Mouse (Mus musculus) lung, embryonic 16.5 days (tissue): Measurements from ENCODE around the gene Gpha2. TPM values are rescaled to one million over a fixed set of nuclear protein-coding genes. Genes with fewer than 3 reads are reported as not detected.
A peak's percentile ranks its signal among the peaks of the same experiment; 100 is the strongest.

Experiments
- ATAC-seq: fragments of 200-750 bp; cut with Nextera tagmentation; 2 replicates; pipeline ENCODE4 v1.8.0; 2017; ENCODE audit warnings: low read depth, mild to moderate bottlenecking, moderate library complexity
- H3K27ac ChIP-seq: fragments of 300-500 bp; sonication (generic); 2 replicates; pipeline ENCODE4 v1.5.1; 2014; ENCODE audit warnings: mild to moderate bottlenecking, control low read depth, low read length
- H3K27me3 ChIP-seq: fragments of 300-500 bp; sonication (generic); 2 replicates; pipeline ENCODE4 v1.6.1; 2014; ENCODE audit warnings: low read depth, low read length, mixed read lengths; ENCODE audit not compliant: control insufficient read depth, insufficient read depth
- H3K36me3 ChIP-seq: fragments of 300-500 bp; sonication (generic); 2 replicates; pipeline ENCODE4 v1.6.1; 2014; ENCODE audit warnings: low read length; ENCODE audit not compliant: control insufficient read depth, insufficient read depth
- H3K4me1 ChIP-seq: fragments of 300-500 bp; sonication (generic); replicated peaks from 2 replicates; pipeline ENCODE4 v1.6.1; 2014; ENCODE audit warnings: low read length, mixed read lengths; ENCODE audit not compliant: control insufficient read depth, insufficient read depth
- H3K4me2 ChIP-seq: fragments of 300-500 bp; sonication (generic); 2 replicates; pipeline ENCODE4 v1.6.1; 2014; ENCODE audit warnings: low read depth, low read length, control low read depth
- H3K4me3 ChIP-seq: fragments of 300-500 bp; sonication (generic); 2 replicates; pipeline ENCODE4 v1.5.1; 2014; ENCODE audit warnings: mild to moderate bottlenecking, low read length, control low read depth
- H3K9ac ChIP-seq: fragments of 300-500 bp; sonication (generic); 2 replicates; pipeline ENCODE4 v1.6.1; 2014; ENCODE audit warnings: low read length, control low read depth
- H3K9me3 ChIP-seq: fragments of 300-500 bp; sonication (generic); 2 replicates; pipeline ENCODE4 v1.6.1; 2016; ENCODE audit warnings: low read length; ENCODE audit not compliant: control insufficient read depth
- WGBS: fragments of 180-500 bp; shearing (Covaris S2); extraction: QIAGEN DNeasy Blood & Tissue Kit; methylation state at CpG from one replicate; pipeline ENCODE4 v1.1.7; 2014; 5-methylcytosine and 5-hydroxymethylcytosine counted together
- polyA plus RNA-seq: library from polyadenylated mRNA; unstranded; fragments of >200 nt; fragmentation: Nextera tagmentation; extraction: Ambion mirVana; gene quantifications from 2 replicates; pipeline ENCODE4 v1.2.1, GENCODE M21; 2015

Gene Gpha2
- polyA plus RNA-seq = 0.63 and 0.88 TPM in 2 replicates

DNA sequence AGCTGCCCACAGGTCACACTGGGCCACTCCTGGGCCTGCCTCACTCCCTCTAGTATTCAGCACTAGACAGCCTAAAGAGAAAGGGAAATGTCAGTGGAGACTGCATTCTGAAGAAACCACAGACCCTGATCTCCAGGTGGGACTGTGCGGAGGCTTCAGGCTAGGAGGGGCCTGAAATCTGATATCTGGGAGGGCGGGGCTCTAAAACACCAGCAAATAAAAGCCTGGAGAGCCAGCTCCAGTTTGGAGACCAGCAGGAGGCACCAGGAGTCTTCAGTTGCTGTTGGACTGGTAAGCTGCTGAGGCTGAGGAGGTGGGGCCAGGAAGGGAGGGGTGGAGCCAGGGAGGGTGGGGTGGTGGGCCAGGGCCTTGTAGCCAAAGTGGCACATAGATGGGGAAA, at the start of gene Gpha2:
Gene Gpha2 (plus strand): TSS at position 246 of the 400 bp plus-strand sequence.
- peaks cover 8% of the 10 kb centered on the region for H3K36me3 ChIP-seq
- no peak within 1 kb of the TSS for H3K9ac ChIP-seq
- ATAC-seq = peak; percentile 52; the same call in 1 of the 2 replicates
- no peak within 1 kb of the TSS for H3K27ac ChIP-seq
- H3K9me3 ChIP-seq = no peaks in the 10 kb centered on the region
- no peak within 1 kb of the TSS for H3K4me3 ChIP-seq
- H3K27me3 ChIP-seq = no peaks in the 10 kb centered on the region
- WGBS = 20% methylated on average over 2 of the region's 2 CpGs
- no peak within 1 kb of the TSS for H3K4me2 ChIP-seq
- H3K4me1 ChIP-seq = no peaks in the 10 kb centered on the region

DNA sequence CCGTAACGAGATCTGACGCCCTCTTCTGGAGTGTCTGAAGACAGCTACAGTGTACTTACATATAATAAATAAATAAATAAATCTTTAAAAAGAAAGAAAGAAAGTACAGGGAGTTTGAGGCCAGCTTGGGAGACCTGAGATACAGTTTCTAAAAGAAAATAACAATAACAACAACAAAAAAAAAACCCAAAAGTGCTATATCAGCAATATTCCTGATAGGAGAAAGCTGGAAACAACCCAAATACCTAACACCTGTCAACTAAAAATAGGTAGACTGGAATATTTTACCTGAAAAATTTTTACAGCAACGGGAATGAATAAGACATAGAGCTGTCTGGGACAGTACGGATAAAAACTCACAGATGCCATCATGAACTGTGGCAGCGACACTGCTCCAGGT, 47.4 kb upstream of the Gpha2 start:
- Histone ChIP-seq H3K36me3 (no peaks in the 10 kb centered on the region), H3K27ac (no peak overlapping the region), H3K4me1 (no peaks in the 10 kb centered on the region), H3K4me3 (no peak overlapping the region), H3K4me2 (no peak overlapping the region), H3K9me3 (no peaks in the 10 kb centered on the region), H3K27me3 (no peaks in the 10 kb centered on the region), H3K9ac (no peak overlapping the region)
- 93% methylated on average over 3 of the region's 6 CpGs for WGBS
- no peak for ATAC-seq

DNA sequence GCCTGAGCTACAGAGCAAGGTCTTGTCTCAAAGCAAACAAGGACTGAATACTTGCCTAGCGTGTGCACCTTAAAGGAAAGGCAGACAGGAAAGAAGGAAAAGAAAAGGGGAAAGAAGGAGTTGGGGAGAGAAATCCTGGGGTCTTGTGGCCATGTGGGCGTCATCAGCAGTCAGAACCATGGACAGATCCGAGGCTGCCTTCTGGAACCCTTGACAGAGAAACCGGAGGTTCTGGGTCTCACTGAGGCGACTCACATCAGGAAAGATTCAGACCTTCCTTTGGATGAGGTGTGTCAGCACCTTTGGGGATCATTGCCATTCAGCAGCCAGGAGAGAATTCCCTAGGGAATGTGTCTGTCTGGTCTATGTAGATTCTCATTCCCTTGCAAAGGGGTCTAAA, 44.6 kb upstream of the Gpha2 start:
- 12% methylated on average over 5 of the region's 5 CpGs for WGBS
- H3K27ac ChIP-seq = no peak overlapping the region
- H3K4me3 ChIP-seq = no peak overlapping the region
- no peak overlapping the region for H3K4me2 ChIP-seq
- H3K36me3 ChIP-seq = no peaks in the 10 kb centered on the region
- no peak for ATAC-seq
- H3K9me3 ChIP-seq = no peaks in the 10 kb centered on the region
- H3K27me3 ChIP-seq = no peaks in the 10 kb centered on the region
- no peaks in the 10 kb centered on the region for H3K4me1 ChIP-seq
- H3K9ac ChIP-seq = no peak overlapping the region

DNA sequence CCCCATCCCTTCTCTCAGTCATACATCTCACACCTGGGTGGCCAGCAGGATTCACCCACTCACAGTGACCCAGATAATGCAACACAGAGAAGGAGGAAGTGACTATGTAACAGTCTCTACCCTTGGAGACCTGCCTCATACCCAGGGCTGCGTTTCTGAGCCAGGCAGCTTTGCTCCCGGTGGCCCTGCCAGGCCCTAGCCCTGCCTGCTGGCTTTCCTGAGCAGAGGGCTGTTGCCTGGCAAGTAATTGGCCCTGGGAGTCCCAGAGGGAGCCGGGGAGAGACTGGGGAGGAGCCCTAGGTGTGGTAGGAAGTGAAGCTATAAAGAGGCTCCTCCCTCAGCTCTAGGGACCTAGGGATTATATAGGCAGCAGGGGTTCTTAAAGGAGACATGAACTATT, 43.6 kb upstream of the Gpha2 start:
- Histone ChIP-seq H3K4me2 (no peak overlapping the region), H3K27me3 (no peaks in the 10 kb centered on the region), H3K9ac (no peak overlapping the region), H3K36me3 (no peaks in the 10 kb centered on the region), H3K4me3 (no peak overlapping the region), H3K4me1 (no peaks in the 10 kb centered on the region), H3K27ac (no peak overlapping the region), H3K9me3 (no peaks in the 10 kb centered on the region)
- no peak for ATAC-seq
- WGBS = 22% methylated on average over 3 of the region's 3 CpGs

DNA sequence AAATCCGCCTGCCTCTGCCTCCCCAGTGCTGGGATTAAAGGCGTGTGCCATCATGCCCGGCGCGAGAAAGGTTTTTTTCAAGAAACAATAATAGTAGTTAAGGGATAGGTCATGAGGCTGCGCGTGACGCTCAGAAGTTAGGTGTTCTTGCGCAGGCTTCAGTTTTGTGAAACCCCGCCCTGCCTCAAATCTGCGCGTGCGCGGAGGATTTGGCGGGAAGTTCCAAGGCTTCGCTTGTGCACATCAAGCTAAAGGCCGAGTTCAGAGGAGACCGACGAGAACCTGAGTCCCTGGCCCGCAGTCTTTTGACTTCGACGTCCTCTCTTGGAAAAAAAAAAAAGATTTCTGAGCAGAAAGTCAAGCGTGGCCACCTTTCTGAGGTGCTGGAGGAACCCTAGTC, 42.0 kb upstream of the Gpha2 start, which contains the start of gene Majin:
Gene Majin (plus strand): TSS at position 258 of the 400 bp plus-strand sequence.
- Histone ChIP-seq H3K4me2 (no peak within 1 kb of the TSS), H3K9me3 (no peaks in the 10 kb centered on the region), H3K27ac (no peak within 1 kb of the TSS), H3K36me3 (no peaks in the 10 kb centered on the region), H3K4me1 (no peaks in the 10 kb centered on the region), H3K27me3 (no peaks in the 10 kb centered on the region), H3K4me3 (no peak within 1 kb of the TSS), H3K9ac (no peak within 1 kb of the TSS)
- ATAC-seq = no peak
- 80% methylated on average over 23 of the region's 23 CpGs for WGBS

DNA sequence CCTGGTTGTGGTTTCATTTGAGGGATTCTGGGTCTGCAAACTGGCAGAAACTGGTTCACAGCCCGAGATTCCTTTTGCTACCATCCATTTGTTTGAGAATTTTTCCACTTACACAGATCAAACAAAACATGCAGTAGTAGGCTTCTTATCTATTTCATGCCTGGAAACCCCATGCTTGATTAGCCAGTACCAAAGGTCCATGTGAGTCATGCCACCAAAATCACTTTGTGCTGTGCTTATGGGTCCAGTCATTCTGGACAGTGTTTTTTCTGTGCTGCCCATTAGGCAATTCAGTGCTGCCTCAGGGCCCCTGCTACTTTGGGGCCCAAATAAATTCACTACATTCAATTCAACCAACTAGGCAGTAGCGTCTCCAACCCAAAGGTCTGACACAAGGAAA, 21.9 kb upstream of the Gpha2 start:
- no peak overlapping the region for H3K27ac ChIP-seq
- 54% methylated on average over 2 of the region's 2 CpGs for WGBS

DNA sequence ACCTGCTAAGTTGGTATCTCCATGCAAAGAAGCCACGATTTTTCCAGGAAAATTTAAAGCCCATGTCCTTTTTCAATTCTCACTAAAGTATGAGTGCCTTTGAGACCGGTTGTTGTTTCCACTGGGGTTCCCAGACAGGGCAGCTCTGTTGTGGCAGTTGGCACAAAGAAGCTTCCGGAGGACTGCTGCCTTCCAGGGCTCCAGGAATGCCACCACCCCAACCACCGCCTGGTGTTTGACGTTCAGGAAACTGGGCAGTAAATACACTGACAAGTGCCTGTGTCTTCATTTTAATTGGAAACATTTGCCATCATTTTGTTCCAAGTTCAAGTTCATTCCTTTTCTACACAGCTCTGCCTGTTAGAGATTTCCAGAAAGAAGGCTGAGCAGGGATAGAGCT, 19.5 kb upstream of the Gpha2 start:
- ATAC-seq = no peak
- H3K27ac ChIP-seq = no peak overlapping the region
- WGBS = 59% methylated on average over 5 of the region's 5 CpGs

More for the DNA sequence above, 21.9 kb upstream of the Gpha2 start:
- Histone ChIP-seq H3K9ac (no peak overlapping the region), H3K4me2 (no peak overlapping the region), H3K27me3 (no peaks in the 10 kb centered on the region), H3K9me3 (no peaks in the 10 kb centered on the region), H3K4me1 (no peaks in the 10 kb centered on the region), H3K4me3 (no peak overlapping the region), H3K36me3 (no peaks in the 10 kb centered on the region)
- ATAC-seq = no peak

DNA sequence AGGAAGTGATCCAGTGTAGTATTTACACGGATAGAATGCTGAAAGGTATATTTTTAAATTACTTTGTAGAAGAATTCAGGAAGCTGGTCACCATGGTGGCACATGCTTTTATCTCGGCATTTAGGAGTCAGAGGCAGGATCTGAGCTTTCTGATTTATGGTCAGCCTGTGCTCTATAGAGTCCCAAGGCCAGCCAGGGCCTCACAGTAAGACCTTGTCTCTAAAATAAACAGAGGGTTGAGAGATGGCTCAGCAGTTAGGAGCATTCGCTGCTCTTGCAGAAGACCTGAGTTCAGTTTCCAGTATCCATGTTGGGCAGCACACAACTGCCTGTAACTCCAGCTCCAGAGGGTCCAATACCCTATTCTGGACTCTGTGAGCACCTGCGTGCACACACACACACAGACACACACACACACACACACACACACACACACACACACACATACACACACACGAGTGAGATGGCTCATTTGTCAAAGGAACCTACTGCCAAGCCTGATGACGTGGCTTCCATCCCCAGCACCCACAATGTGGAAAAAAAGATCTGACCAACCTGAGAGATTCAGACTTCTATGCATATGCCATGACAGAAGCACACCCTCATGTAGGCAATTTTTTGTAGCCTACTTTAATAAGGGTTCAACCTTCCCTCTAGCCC, 10.0 kb upstream of the Gpha2 start:
- ATAC-seq = no peak
- Histone ChIP-seq H3K27me3 (no peaks in the 10 kb centered on the region), H3K4me3 (no peak overlapping the region), H3K9ac (no peak overlapping the region), H3K4me1 (no peaks in the 10 kb centered on the region), H3K27ac (no peak overlapping the region), H3K9me3 (no peaks in the 10 kb centered on the region), H3K36me3 (no peaks in the 10 kb centered on the region), H3K4me2 (no peak overlapping the region)
- 56% methylated on average over 6 of the region's 6 CpGs for WGBS

More for the DNA sequence above, 19.5 kb upstream of the Gpha2 start:
- H3K4me2 ChIP-seq = no peak overlapping the region
- H3K4me3 ChIP-seq = no peak overlapping the region
- H3K36me3 ChIP-seq = no peaks in the 10 kb centered on the region
- H3K4me1 ChIP-seq = no peaks in the 10 kb centered on the region
- no peak overlapping the region for H3K9ac ChIP-seq
- no peaks in the 10 kb centered on the region for H3K9me3 ChIP-seq
- no peaks in the 10 kb centered on the region for H3K27me3 ChIP-seq

DNA sequence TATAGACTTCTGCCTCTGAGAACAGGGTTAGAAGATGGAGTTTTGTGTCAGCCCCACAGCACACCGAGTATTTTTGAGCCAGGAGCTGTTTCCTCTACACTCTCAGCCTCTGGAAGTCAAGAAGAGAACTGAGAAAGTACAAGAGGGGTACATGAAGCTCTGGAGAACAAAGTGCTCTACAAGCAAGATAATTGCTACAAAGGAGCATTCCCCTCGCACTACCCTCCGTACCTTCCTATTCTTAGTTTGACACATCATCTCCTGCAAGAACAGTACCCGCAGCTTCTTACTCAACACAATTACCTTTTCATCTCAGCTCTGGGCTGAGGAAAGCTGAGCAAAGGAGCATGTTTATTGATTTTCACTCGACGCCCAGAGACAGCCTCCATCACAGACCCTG, 7.6 kb upstream of the Gpha2 start:
- Histone ChIP-seq H3K36me3 (no peaks in the 10 kb centered on the region), H3K4me1 (no peaks in the 10 kb centered on the region), H3K9me3 (no peaks in the 10 kb centered on the region), H3K27me3 (no peaks in the 10 kb centered on the region), H3K27ac (no peak overlapping the region), H3K9ac (no peak overlapping the region), H3K4me2 (no peak overlapping the region), H3K4me3 (no peak overlapping the region)
- WGBS = 58% methylated on average over 6 of the region's 6 CpGs
- ATAC-seq = no peak
